Mouse (Mus musculus): ENCODE results near the gene Olfr1450. TPM values are rescaled to one million over a fixed set of nuclear protein-coding genes. Genes with fewer than 3 reads are reported as not detected.
"Not testable (repeated sequence)": the region's sequence is repeated elsewhere in the genome, so short reads cannot be mapped to it uniquely, and the experiment has no call there.

Olfr1450 gene
- not detected in 2 replicates for total RNA-seq (2014; rRNA removed)
- not detected in 2 replicates for polyA plus RNA-seq (2015; fragmentation: Nextera tagmentation; extraction: Ambion mirVana)

GRCm38 (mm10) chr19:12949958-12950357, at the start of gene Olfr1450:
TSS of gene Olfr1450 (plus strand) at chr19:12950258.
- no peak for DNase-seq
- Histone ChIP-seq H3K9ac (no peak within 1 kb of the TSS), H3K4me2 (ENCODE audit: low read depth) (no peak within 1 kb of the TSS), H3K4me3 (ENCODE audit: low read depth, low read length) (no peak within 1 kb of the TSS), H3K9me3 (ENCODE audit: low read length) (peaks cover 5% of the 10 kb centered on the region; the same call in 1 of the 2 replicates), H3K27me3 (ENCODE audit: insufficient read depth, low read length) (no peaks in the 10 kb centered on the region), H3K4me1 (ENCODE audit: insufficient read depth) (no peaks in the 10 kb centered on the region), H3K27ac (ENCODE audit: low read depth, low read length) (no peak within 1 kb of the TSS), H3K36me3 (ENCODE audit: insufficient read depth) (no peaks in the 10 kb centered on the region)
- TF ChIP-seq CTCF (IDR thresholded peaks at IDR 0.05; ENCODE audit: low read depth), result no peak
- ATAC-seq, result no peak
- WGBS, result 97% methylated on average over 1 of the region's 1 CpGs

- 95% methylated on average over 1 of the region's 1 CpGs for WGBS
- TF ChIP-seq CTCF (IDR thresholded peaks at IDR 0.05; ENCODE audit: low read depth), result no peak
- no peaks in the 10 kb centered on the region for H3K27me3 ChIP-seq (ENCODE audit: insufficient read depth, low read length)
- no peaks in the 10 kb centered on the region for H3K36me3 ChIP-seq (ENCODE audit: insufficient read depth)
- H3K9me3 ChIP-seq (ENCODE audit: low read length), result no peaks in the 10 kb centered on the region
- no peak within 1 kb of the TSS for H3K4me3 ChIP-seq (ENCODE audit: low read depth, low read length)
- DNase-seq, result no peak
- ATAC-seq, result no peak
- H3K9ac ChIP-seq, result no peak within 1 kb of the TSS
- no peaks in the 10 kb centered on the region for H3K4me1 ChIP-seq (ENCODE audit: insufficient read depth)
- no peak within 1 kb of the TSS for H3K27ac ChIP-seq (ENCODE audit: low read depth, low read length)
- no peak within 1 kb of the TSS for H3K4me2 ChIP-seq (ENCODE audit: low read depth)
These were observed 46.4 kb upstream of the Olfr1450 start, which contains the start of gene Olfr1447 for GRCm38 (mm10) chr19:12903643-12904042. TSS of gene Olfr1447 (minus strand) at chr19:12903743.

- DNase-seq (no peak), ATAC-seq (no peak)
- Histone ChIP-seq H3K27ac (ENCODE audit: low read depth, low read length) (no peak within 1 kb of the TSS), H3K9ac (no peak within 1 kb of the TSS), H3K27me3 (ENCODE audit: insufficient read depth, low read length) (no peaks in the 10 kb centered on the region), H3K4me1 (ENCODE audit: insufficient read depth) (no peaks in the 10 kb centered on the region), H3K4me2 (ENCODE audit: low read depth) (no peak within 1 kb of the TSS), H3K9me3 (ENCODE audit: low read length) (no peaks in the 10 kb centered on the region), H3K36me3 (ENCODE audit: insufficient read depth) (no peaks in the 10 kb centered on the region), H3K4me3 (ENCODE audit: low read depth, low read length) (no peak within 1 kb of the TSS)
- WGBS, result 70% methylated on average over 1 of the region's 1 CpGs
- TF ChIP-seq CTCF (IDR thresholded peaks at IDR 0.05; ENCODE audit: low read depth), result no peak
These were observed 25.7 kb upstream of the Olfr1450 start, which contains the start of gene Olfr1448 for GRCm38 (mm10) chr19:12924319-12924718. TSS of gene Olfr1448 (minus strand) at chr19:12924419.

- no peak within 1 kb of the TSS for H3K9ac ChIP-seq
- no peak for DNase-seq
- H3K9me3 ChIP-seq (ENCODE audit: low read length), result no peaks in the 10 kb centered on the region
- H3K27me3 ChIP-seq (ENCODE audit: insufficient read depth, low read length), result no peaks in the 10 kb centered on the region
- H3K36me3 ChIP-seq (ENCODE audit: insufficient read depth), result no peaks in the 10 kb centered on the region
- no peak for TF ChIP-seq CTCF (IDR thresholded peaks at IDR 0.05; ENCODE audit: low read depth)
- ATAC-seq, result no peak
- H3K4me3 ChIP-seq (ENCODE audit: low read depth, low read length), result no peak within 1 kb of the TSS
- no peak within 1 kb of the TSS for H3K27ac ChIP-seq (ENCODE audit: low read depth, low read length)
- H3K4me1 ChIP-seq (ENCODE audit: insufficient read depth), result no peaks in the 10 kb centered on the region
- H3K4me2 ChIP-seq (ENCODE audit: low read depth), result no peak within 1 kb of the TSS
These were observed 19.5 kb upstream of the Olfr1450 start, which contains the start of gene Olfr1449 for GRCm38 (mm10) chr19:12930540-12930939. TSS of gene Olfr1449 (plus strand) at chr19:12930840.

- not testable (repeated sequence) for H3K4me3 ChIP-seq (ENCODE audit: low read depth, low read length); DNase-seq; ATAC-seq
These were observed 20.0 kb downstream of the Olfr1450 start for GRCm38 (mm10) chr19:12970082-12970481.

GRCm38 (mm10) chr19:12992316-12992715, 42.3 kb downstream of the Olfr1450 start:
- not testable (repeated sequence) for H3K9me3 ChIP-seq (ENCODE audit: low read length); H3K27me3 ChIP-seq (ENCODE audit: insufficient read depth, low read length); H3K4me1 ChIP-seq (ENCODE audit: insufficient read depth); H3K9ac ChIP-seq; H3K36me3 ChIP-seq (ENCODE audit: insufficient read depth); DNase-seq; H3K4me2 ChIP-seq (ENCODE audit: low read depth); H3K4me3 ChIP-seq (ENCODE audit: low read depth, low read length); ATAC-seq; H3K27ac ChIP-seq (ENCODE audit: low read depth, low read length)
- 94% methylated on average over 4 of the region's 4 CpGs for WGBS

More at GRCm38 (mm10) chr19:12970082-12970481, 20.0 kb downstream of the Olfr1450 start:
- not testable (repeated sequence) for H3K9ac ChIP-seq; H3K4me1 ChIP-seq (ENCODE audit: insufficient read depth); H3K36me3 ChIP-seq (ENCODE audit: insufficient read depth); H3K27ac ChIP-seq (ENCODE audit: low read depth, low read length); H3K27me3 ChIP-seq (ENCODE audit: insufficient read depth, low read length); H3K4me2 ChIP-seq (ENCODE audit: low read depth); H3K9me3 ChIP-seq (ENCODE audit: low read length)
- WGBS, result 85% methylated on average over 5 of the region's 5 CpGs

- 0 out of 2 replicates have a peak, but pooled peaks cover 3% of the 10 kb centered on the region for H3K9me3 ChIP-seq (ENCODE audit: low read length)
- WGBS, result 76% methylated on average over 2 of the region's 2 CpGs
- H3K27me3 ChIP-seq (ENCODE audit: insufficient read depth, low read length), result no peaks in the 10 kb centered on the region
- H3K27ac ChIP-seq (ENCODE audit: low read depth, low read length), result no peak within 1 kb of the TSS
- H3K9ac ChIP-seq, result no peak within 1 kb of the TSS
- no peaks in the 10 kb centered on the region for H3K36me3 ChIP-seq (ENCODE audit: insufficient read depth)
- TF ChIP-seq CTCF (IDR thresholded peaks at IDR 0.05; ENCODE audit: low read depth), result no peak
- no peak within 1 kb of the TSS for H3K4me2 ChIP-seq (ENCODE audit: low read depth)
- no peak for ATAC-seq
- H3K4me1 ChIP-seq (ENCODE audit: insufficient read depth), result no peaks in the 10 kb centered on the region
- H3K4me3 ChIP-seq (ENCODE audit: low read depth, low read length), result no peak within 1 kb of the TSS
- DNase-seq, result no peak
These were observed 44.7 kb downstream of the Olfr1450 start, which contains the start of gene Olfr1451 for GRCm38 (mm10) chr19:12994714-12995113. TSS of gene Olfr1451 (plus strand) at chr19:12995014.

Other genes starting within 250 kb of the Olfr1450 start
- gene Cntf, start 184.6 kb upstream of the Olfr1450 start, total RNA-seq (2014; rRNA removed), result 1.3 TPM in 2 replicates
- 0.96 and 1.1 TPM in 2 replicates for gene Cntf, start 184.6 kb upstream of the Olfr1450 start, polyA plus RNA-seq (2015; fragmentation: Nextera tagmentation; extraction: Ambion mirVana)
- 52.9 and 61.1 TPM in 2 replicates for gene Zfp91, start 154.1 kb upstream of the Olfr1450 start, total RNA-seq (2014; rRNA removed)
- gene Zfp91, start 154.1 kb upstream of the Olfr1450 start, polyA plus RNA-seq (2015; fragmentation: Nextera tagmentation; extraction: Ambion mirVana), result 10.0 and 11.6 TPM in 2 replicates
- gene Lpxn, start 154.1 kb upstream of the Olfr1450 start, total RNA-seq (2014; rRNA removed), result 1.8 and 2.2 TPM in 2 replicates
- 0.59 and 1.3 TPM in 2 replicates for gene Lpxn, start 154.1 kb upstream of the Olfr1450 start, polyA plus RNA-seq (2015; fragmentation: Nextera tagmentation; extraction: Ambion mirVana)
- not detected in 2 replicates for gene Gm5244, start 103.6 kb upstream of the Olfr1450 start, total RNA-seq (2014; rRNA removed)
- gene Gm5244, start 103.6 kb upstream of the Olfr1450 start, polyA plus RNA-seq (2015; fragmentation: Nextera tagmentation; extraction: Ambion mirVana), result not detected in 2 replicates
- not detected in 2 replicates for gene Olfr1444, start 93.0 kb upstream of the Olfr1450 start, total RNA-seq (2014; rRNA removed)
- gene Olfr1444, start 93.0 kb upstream of the Olfr1450 start, polyA plus RNA-seq (2015; fragmentation: Nextera tagmentation; extraction: Ambion mirVana), result not detected in 2 replicates
- not detected in 2 replicates for gene Olfr1445, start 66.4 kb upstream of the Olfr1450 start, total RNA-seq (2014; rRNA removed)
- gene Olfr1445, start 66.4 kb upstream of the Olfr1450 start, polyA plus RNA-seq (2015; fragmentation: Nextera tagmentation; extraction: Ambion mirVana), result not detected in 2 replicates
- gene Olfr1446, start 56.7 kb upstream of the Olfr1450 start, total RNA-seq (2014; rRNA removed), result not detected in 2 replicates
- not detected in 2 replicates for gene Olfr1446, start 56.7 kb upstream of the Olfr1450 start, polyA plus RNA-seq (2015; fragmentation: Nextera tagmentation; extraction: Ambion mirVana)
- not detected in 2 replicates for gene Olfr1447, start 46.5 kb upstream of the Olfr1450 start, total RNA-seq (2014; rRNA removed)
- not detected in 2 replicates for gene Olfr1447, start 46.5 kb upstream of the Olfr1450 start, polyA plus RNA-seq (2015; fragmentation: Nextera tagmentation; extraction: Ambion mirVana)
- gene Olfr1448, start 25.8 kb upstream of the Olfr1450 start, total RNA-seq (2014; rRNA removed), result not detected in 2 replicates
- gene Olfr1448, start 25.8 kb upstream of the Olfr1450 start, polyA plus RNA-seq (2015; fragmentation: Nextera tagmentation; extraction: Ambion mirVana), result not detected in 2 replicates
- gene Olfr1449, start 19.4 kb upstream of the Olfr1450 start, total RNA-seq (2014; rRNA removed), result not detected in 2 replicates
- not detected in 2 replicates for gene Olfr1449, start 19.4 kb upstream of the Olfr1450 start, polyA plus RNA-seq (2015; fragmentation: Nextera tagmentation; extraction: Ambion mirVana)
- not detected in 2 replicates for gene Olfr1451, start 44.8 kb downstream of the Olfr1450 start, total RNA-seq (2014; rRNA removed)
- gene Olfr1451, start 44.8 kb downstream of the Olfr1450 start, polyA plus RNA-seq (2015; fragmentation: Nextera tagmentation; extraction: Ambion mirVana), result not detected in 2 replicates
- not detected in 2 replicates for gene Olfr1453, start 78.1 kb downstream of the Olfr1450 start, total RNA-seq (2014; rRNA removed)
- not detected in 2 replicates for gene Olfr1453, start 78.1 kb downstream of the Olfr1450 start, polyA plus RNA-seq (2015; fragmentation: Nextera tagmentation; extraction: Ambion mirVana)
- not detected in 2 replicates for gene Olfr1454, start 110.4 kb downstream of the Olfr1450 start, total RNA-seq (2014; rRNA removed)
- gene Olfr1454, start 110.4 kb downstream of the Olfr1450 start, polyA plus RNA-seq (2015; fragmentation: Nextera tagmentation; extraction: Ambion mirVana), result not detected in 2 replicates
- gene Olfr1457, start 147.6 kb downstream of the Olfr1450 start, total RNA-seq (2014; rRNA removed), result not detected in 2 replicates
- gene Olfr1457, start 147.6 kb downstream of the Olfr1450 start, polyA plus RNA-seq (2015; fragmentation: Nextera tagmentation; extraction: Ambion mirVana), result not detected in 2 replicates
- gene Olfr1458, start 156.5 kb downstream of the Olfr1450 start, total RNA-seq (2014; rRNA removed), result not detected in 2 replicates
- gene Olfr1458, start 156.5 kb downstream of the Olfr1450 start, polyA plus RNA-seq (2015; fragmentation: Nextera tagmentation; extraction: Ambion mirVana), result not detected in 2 replicates
- gene Olfr1459, start 199.3 kb downstream of the Olfr1450 start, total RNA-seq (2014; rRNA removed), result not detected in 2 replicates
- gene Olfr1459, start 199.3 kb downstream of the Olfr1450 start, polyA plus RNA-seq (2015; fragmentation: Nextera tagmentation; extraction: Ambion mirVana), result not detected in 2 replicates
- gene Olfr1461, start 212.7 kb downstream of the Olfr1450 start, total RNA-seq (2014; rRNA removed), result not detected in 2 replicates
- not detected in 2 replicates for gene Olfr1461, start 212.7 kb downstream of the Olfr1450 start, polyA plus RNA-seq (2015; fragmentation: Nextera tagmentation; extraction: Ambion mirVana)
- not detected in 2 replicates for gene Olfr1462, start 235.5 kb downstream of the Olfr1450 start, total RNA-seq (2014; rRNA removed)
- gene Olfr1462, start 235.5 kb downstream of the Olfr1450 start, polyA plus RNA-seq (2015; fragmentation: Nextera tagmentation; extraction: Ambion mirVana), result not detected in 2 replicates

All from forebrain, postnatal 0 days (tissue).